Mouse (Mus musculus) heart, embryonic 10.5 days (tissue): ENCODE data around the gene Slc9a5. TPM values are rescaled to one million over a fixed set of nuclear protein-coding genes. Genes with fewer than 3 reads are reported as not detected.

Experiments
- DNase-seq: peaks from one replicate; pipeline ENCODE4 v3.0.0-alpha.2; 2017; ENCODE audit warnings: low spot score
- H3K27ac ChIP-seq: fragments of 300-500 bp; sonication (generic); 2 replicates; pipeline ENCODE4 v1.5.1; 2016; ENCODE audit warnings: mild to moderate bottlenecking
- H3K27me3 ChIP-seq: fragments of 300-500 bp; sonication (generic); 2 replicates; pipeline ENCODE4 v1.6.1; 2016; ENCODE audit warnings: mild to moderate bottlenecking; ENCODE audit not compliant: poor library complexity, insufficient read depth, severe bottlenecking
- H3K36me3 ChIP-seq: fragments of 300-500 bp; sonication (generic); 2 replicates; pipeline ENCODE4 v1.6.1; 2016; ENCODE audit warnings: mild to moderate bottlenecking, moderate library complexity
- H3K4me1 ChIP-seq: fragments of 300-500 bp; sonication (generic); 2 replicates; pipeline ENCODE4 v1.6.1; 2016; ENCODE audit warnings: mild to moderate bottlenecking
- H3K4me3 ChIP-seq: fragments of 300-500 bp; sonication (generic); 2 replicates; pipeline ENCODE4 v1.5.1; 2016; ENCODE audit warnings: mild to moderate bottlenecking, moderate library complexity
- H3K9me3 ChIP-seq: fragments of 300-500 bp; sonication (generic); 2 replicates; pipeline ENCODE4 v1.6.1; 2016; ENCODE audit warnings: mild to moderate bottlenecking, moderate library complexity
- WGBS: fragments of 180-500 bp; shearing (Covaris S2); methylation state at CpG from one replicate; pipeline ENCODE4 v1.1.7; 2016; 5-methylcytosine and 5-hydroxymethylcytosine counted together
- polyA plus RNA-seq: library from polyadenylated mRNA; unstranded; fragments of >200 nt; fragmentation: Nextera tagmentation; extraction: Ambion mirVana; gene quantifications from 2 replicates; pipeline ENCODE4 v1.2.1, GENCODE M21; 2016

Slc9a5 gene
- 1.8 and 2.4 TPM in 2 replicates for polyA plus RNA-seq

DNA sequence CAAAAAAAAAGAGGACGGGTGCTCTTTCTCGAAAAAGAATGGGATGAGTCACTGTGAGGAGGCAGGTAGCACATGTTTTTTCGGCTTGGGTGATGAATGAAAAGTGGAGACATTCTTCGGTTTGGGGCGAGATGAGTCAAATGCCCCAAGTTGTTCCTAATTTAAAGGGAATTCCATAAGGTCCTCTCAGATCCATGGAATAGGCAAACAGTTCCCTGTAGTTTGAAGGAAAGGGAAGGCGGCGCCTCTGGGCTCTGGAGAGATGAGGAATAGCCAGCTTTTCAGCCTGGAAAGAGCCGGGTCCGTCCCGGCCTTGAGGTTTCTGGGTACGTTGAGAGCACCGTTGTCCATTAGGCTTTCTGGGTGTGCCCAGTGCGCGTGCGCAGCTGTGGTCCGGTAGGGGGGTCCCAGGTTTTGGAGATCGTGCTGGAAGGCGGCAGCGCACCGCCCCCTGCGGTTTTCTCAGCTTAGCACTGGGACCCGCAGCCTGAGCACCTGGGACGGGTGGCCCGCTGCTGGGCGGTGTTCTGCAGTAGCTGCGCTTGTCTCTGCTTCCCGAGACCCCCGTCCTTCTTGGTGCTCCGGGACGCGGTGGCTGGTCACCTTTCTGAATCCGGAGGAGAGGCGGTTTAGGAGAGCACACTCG, at the start of gene Slc9a5:
Gene Slc9a5 (plus strand): TSS at position 394 of the 646 bp plus-strand sequence.
- Histone ChIP-seq H3K27me3 (no peaks in the 10 kb centered on the region), H3K36me3 (no peaks in the 10 kb centered on the region), H3K9me3 (no peaks in the 10 kb centered on the region), H3K4me3 (peak within 1 kb of the TSS; percentile 72), H3K27ac (peak within 1 kb of the TSS; percentile 89), H3K4me1 (peaks cover 56% of the 10 kb centered on the region)
- peak; percentile 91 for DNase-seq
- under 1% methylated on average over 34 of the region's 34 CpGs for WGBS

GRCm38 (mm10) chr8:105299962-105300361, 48.7 kb upstream of the Slc9a5 start:
- peaks cover 11% of the 10 kb centered on the region for H3K27me3 ChIP-seq
- no peaks in the 10 kb centered on the region for H3K9me3 ChIP-seq
- 86% methylated on average over 8 of the region's 8 CpGs for WGBS
- H3K36me3 ChIP-seq = peaks cover 62% of the 10 kb centered on the region
- no peak overlapping the region for H3K27ac ChIP-seq
- peaks cover 50% of the 10 kb centered on the region for H3K4me1 ChIP-seq
- peak overlapping the region; percentile 0; the same call in 1 of the 2 replicates for H3K4me3 ChIP-seq
- DNase-seq = no peak

DNA sequence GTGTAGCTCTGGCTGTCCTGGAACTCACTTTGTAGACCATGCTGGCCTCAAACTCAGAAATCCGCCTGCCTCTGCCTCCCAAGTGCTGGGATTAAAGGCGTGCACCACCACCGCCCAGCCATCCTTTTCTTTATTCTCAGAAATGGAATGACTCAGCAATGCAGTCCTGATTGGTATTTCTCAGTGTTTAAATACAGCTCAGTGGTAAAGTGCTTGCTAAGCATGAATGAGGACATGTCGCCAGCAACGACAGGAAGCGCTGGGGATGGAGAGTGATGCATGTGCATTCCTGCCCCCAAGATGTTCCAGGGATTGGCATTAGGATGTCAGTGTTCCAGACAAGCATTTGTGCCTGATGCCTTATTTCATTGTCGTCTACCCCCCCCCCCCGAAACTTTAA, 45.2 kb upstream of the Slc9a5 start:
- no peak for DNase-seq
- H3K4me1 ChIP-seq = peaks cover 52% of the 10 kb centered on the region
- no peak overlapping the region for H3K27ac ChIP-seq
- no peaks in the 10 kb centered on the region for H3K27me3 ChIP-seq
- 90% methylated on average over 8 of the region's 8 CpGs for WGBS
- peaks cover 78% of the 10 kb centered on the region for H3K36me3 ChIP-seq
- no peaks in the 10 kb centered on the region for H3K9me3 ChIP-seq
- H3K4me3 ChIP-seq = no peak overlapping the region

DNA sequence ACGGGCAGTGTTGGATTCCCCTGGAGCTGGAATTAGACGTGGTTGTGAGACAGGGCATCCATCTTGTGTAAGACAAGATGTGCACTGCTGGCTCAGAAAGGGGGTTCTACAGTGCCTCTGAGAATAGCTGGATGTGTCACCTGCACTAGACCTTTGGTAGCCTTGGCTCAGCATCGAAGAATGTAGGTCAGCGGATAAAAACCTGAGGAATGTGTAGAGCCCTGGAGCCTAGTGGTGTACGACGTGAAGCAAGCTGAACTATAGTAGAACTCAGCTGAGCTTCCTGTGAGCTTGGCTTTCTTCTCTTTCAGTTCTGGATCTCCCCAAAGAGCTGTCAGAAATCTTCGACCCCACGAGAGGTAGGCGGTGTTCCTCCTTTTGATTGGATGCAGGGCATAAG, 44.8 kb upstream of the Slc9a5 start:
- Histone ChIP-seq H3K36me3 (peaks cover 78% of the 10 kb centered on the region), H3K4me1 (peaks cover 47% of the 10 kb centered on the region), H3K27ac (peak overlapping the region; percentile 56; the same call in 1 of the 2 replicates), H3K4me3 (no peak overlapping the region), H3K9me3 (no peaks in the 10 kb centered on the region), H3K27me3 (no peaks in the 10 kb centered on the region)
- no peak for DNase-seq
- WGBS = 78% methylated on average over 9 of the region's 9 CpGs

GRCm38 (mm10) chr8:105304325-105305210, 44.1 kb upstream of the Slc9a5 start:
- H3K27me3 ChIP-seq = no peaks in the 10 kb centered on the region
- peak overlapping the region; percentile 56; the same call in 1 of the 2 replicates for H3K27ac ChIP-seq
- peak overlapping the region; percentile 13; the same call in 1 of the 2 replicates for H3K4me3 ChIP-seq
- DNase-seq = no peak
- H3K4me1 ChIP-seq = peaks cover 48% of the 10 kb centered on the region
- WGBS = 62% methylated on average over 9 of the region's 9 CpGs
- H3K9me3 ChIP-seq = no peaks in the 10 kb centered on the region
- H3K36me3 ChIP-seq = peaks cover 81% of the 10 kb centered on the region

DNA sequence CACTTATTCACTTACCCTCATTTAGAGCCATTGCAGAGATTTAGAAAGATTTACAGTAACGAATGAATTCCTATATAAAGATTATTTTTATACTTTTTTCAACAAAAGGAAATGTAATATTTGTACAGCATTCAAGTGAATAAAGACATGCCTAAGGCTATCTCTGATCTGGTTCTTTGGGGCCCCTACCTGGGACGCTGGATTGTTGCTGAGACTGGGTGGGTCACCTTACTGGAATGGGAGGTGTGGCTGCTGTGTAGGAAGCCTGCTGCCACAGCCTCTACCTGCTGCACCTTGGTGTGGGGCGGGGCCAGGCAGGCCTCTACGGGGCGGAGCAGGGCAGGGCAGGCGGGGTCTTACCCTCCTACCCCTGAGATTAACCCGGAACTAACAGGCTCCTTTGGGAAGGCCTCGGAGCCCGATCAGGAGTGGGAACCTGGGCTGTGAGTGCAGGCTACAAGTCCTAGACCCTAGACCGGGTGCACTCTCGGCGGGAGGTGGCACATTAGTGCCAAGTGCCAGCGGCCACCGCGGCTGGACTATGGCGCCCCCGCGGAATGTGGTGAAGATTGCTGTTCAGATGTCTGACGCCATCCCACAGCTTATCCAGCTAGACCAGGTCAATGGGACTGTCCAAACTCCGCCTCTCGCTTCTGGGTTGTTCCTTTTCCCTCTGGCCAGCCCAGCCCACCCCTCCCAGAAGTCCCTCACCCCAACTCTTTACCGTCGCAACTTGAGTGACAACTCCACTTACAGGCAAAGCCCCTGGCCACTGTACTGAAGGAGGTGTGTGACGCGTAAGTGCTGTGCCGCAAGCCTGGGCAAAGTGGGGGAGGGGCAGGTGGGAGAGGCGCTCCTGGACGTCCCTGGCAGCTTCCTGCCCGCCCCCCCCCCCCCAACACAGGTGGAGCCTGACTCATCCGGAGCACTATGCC, 43.2 kb upstream of the Slc9a5 start, which contains the start of gene Elmo3:
Gene Elmo3 (plus strand): TSS at position 391 of the 935 bp plus-strand sequence.
- WGBS = 6% methylated on average over 26 of the region's 30 CpGs
- peak; percentile 87 for DNase-seq
- peaks cover 81% of the 10 kb centered on the region for H3K36me3 ChIP-seq
- H3K4me3 ChIP-seq = peak within 1 kb of the TSS; percentile 61
- H3K27me3 ChIP-seq = no peaks in the 10 kb centered on the region
- peaks cover 42% of the 10 kb centered on the region for H3K4me1 ChIP-seq
- H3K9me3 ChIP-seq = no peaks in the 10 kb centered on the region
- H3K27ac ChIP-seq = peak within 1 kb of the TSS; percentile 88

GRCm38 (mm10) chr8:105306146-105306691, 42.4 kb upstream of the Slc9a5 start:
- H3K27me3 ChIP-seq = no peaks in the 10 kb centered on the region
- WGBS = 48% methylated on average over 5 of the region's 5 CpGs
- H3K4me1 ChIP-seq = peaks cover 42% of the 10 kb centered on the region
- peak overlapping the region; percentile 61 for H3K4me3 ChIP-seq
- no peak for DNase-seq
- peaks cover 78% of the 10 kb centered on the region for H3K36me3 ChIP-seq
- no peaks in the 10 kb centered on the region for H3K9me3 ChIP-seq
- peak overlapping the region; percentile 88 for H3K27ac ChIP-seq

GRCm38 (mm10) chr8:105307670-105308069, 41.0 kb upstream of the Slc9a5 start:
- H3K27ac ChIP-seq = no peak overlapping the region
- no peak for DNase-seq
- no peaks in the 10 kb centered on the region for H3K9me3 ChIP-seq
- no peaks in the 10 kb centered on the region for H3K27me3 ChIP-seq
- 93% methylated on average over 13 of the region's 13 CpGs for WGBS
- peaks cover 42% of the 10 kb centered on the region for H3K4me1 ChIP-seq
- H3K36me3 ChIP-seq = peaks cover 79% of the 10 kb centered on the region
- H3K4me3 ChIP-seq = no peak overlapping the region

DNA sequence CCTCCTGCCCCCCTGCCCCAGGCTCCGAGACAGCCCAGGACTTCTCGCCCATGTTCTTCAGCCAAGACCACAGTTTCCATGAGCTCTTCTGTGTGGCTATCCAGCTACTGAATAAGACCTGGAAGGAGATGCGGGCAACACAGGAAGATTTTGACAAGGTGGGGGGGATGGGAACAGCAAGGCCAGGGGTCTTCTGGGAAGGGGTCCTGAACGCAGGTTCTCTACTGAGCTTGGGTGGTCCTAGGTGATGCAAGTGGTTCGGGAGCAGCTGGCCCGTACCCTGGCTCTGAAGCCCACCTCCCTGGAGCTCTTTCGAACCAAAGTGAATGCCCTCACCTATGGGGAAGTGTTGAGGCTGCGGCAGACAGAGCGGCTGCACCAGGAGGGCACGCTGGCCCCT, 40.2 kb upstream of the Slc9a5 start:
- peaks cover 42% of the 10 kb centered on the region for H3K4me1 ChIP-seq
- no peak overlapping the region for H3K27ac ChIP-seq
- no peak overlapping the region for H3K4me3 ChIP-seq
- H3K9me3 ChIP-seq = no peaks in the 10 kb centered on the region
- H3K27me3 ChIP-seq = no peaks in the 10 kb centered on the region
- peaks cover 80% of the 10 kb centered on the region for H3K36me3 ChIP-seq
- 91% methylated on average over 10 of the region's 10 CpGs for WGBS
- DNase-seq = no peak

GRCm38 (mm10) chr8:105309142-105309847, 39.3 kb upstream of the Slc9a5 start:
- H3K4me1 ChIP-seq = peaks cover 42% of the 10 kb centered on the region
- no peak for DNase-seq
- no peak overlapping the region for H3K27ac ChIP-seq
- H3K27me3 ChIP-seq = no peaks in the 10 kb centered on the region
- H3K9me3 ChIP-seq = no peaks in the 10 kb centered on the region
- no peak overlapping the region for H3K4me3 ChIP-seq
- 77% methylated on average over 15 of the region's 15 CpGs for WGBS
- H3K36me3 ChIP-seq = peaks cover 79% of the 10 kb centered on the region

DNA sequence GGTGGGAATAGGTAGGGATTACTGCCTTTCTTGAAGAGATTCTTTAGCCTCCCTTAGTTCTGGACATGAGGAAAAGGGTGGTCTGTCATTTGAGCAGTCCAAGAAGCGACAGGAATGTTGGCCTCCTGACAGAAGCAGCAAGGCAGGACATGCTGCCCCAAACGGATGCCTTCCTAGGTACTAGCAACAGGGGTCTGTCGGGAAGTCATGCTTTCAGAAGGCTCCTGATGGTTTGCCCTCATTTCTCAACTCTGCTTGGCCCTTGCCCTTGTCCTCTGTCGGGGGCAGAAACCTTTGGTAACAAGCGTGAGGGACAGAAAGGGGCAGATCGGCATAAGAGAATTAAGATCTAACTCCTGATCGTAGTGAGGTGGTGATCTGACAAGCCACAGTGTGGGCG, 38.5 kb upstream of the Slc9a5 start:
- H3K9me3 ChIP-seq = no peaks in the 10 kb centered on the region
- 85% methylated on average over 8 of the region's 8 CpGs for WGBS

More for the DNA sequence above, 38.5 kb upstream of the Slc9a5 start:
- no peak for DNase-seq
- Histone ChIP-seq H3K36me3 (peaks cover 80% of the 10 kb centered on the region), H3K27ac (no peak overlapping the region), H3K4me3 (no peak overlapping the region), H3K4me1 (peaks cover 38% of the 10 kb centered on the region), H3K27me3 (no peaks in the 10 kb centered on the region)
